Mouse (Mus musculus): ENCODE results near the gene H2-M5.
"Not testable (repeated sequence)": the region's sequence is repeated elsewhere in the genome, so short reads cannot be mapped to it uniquely, and the experiment has no call there.

H2-M5 gene

GRCm38 (mm10) chr17:36989437-36989836 is at the start of gene H2-M5:
Gene H2-M5, minus strand, starts transcription at chr17:36989537.
- no peak for DNase-seq

- DNase-seq, result no peak
These were observed 39.8 kb upstream of the H2-M5 start for GRCm38 (mm10) chr17:37029162-37029561.

GRCm38 (mm10) chr17:37028683-37029120 is 39.4 kb upstream of the H2-M5 start:
- peak; percentile 94 for DNase-seq

GRCm38 (mm10) chr17:37028212-37028611 is 38.9 kb upstream of the H2-M5 start:
- DNase-seq, result no peak

- DNase-seq, result no peak
These were observed 38.1 kb upstream of the H2-M5 start for GRCm38 (mm10) chr17:37027486-37027885.

GRCm38 (mm10) chr17:37026425-37026824 is 37.1 kb upstream of the H2-M5 start:
- no peak for DNase-seq

- no peak for DNase-seq
These were observed 33.6 kb upstream of the H2-M5 start, which contains the start of gene Mog for GRCm38 (mm10) chr17:37022628-37023576. Gene Mog, minus strand, starts transcription at chr17:37023398.

GRCm38 (mm10) chr17:37019242-37019641 is 29.9 kb upstream of the H2-M5 start:
- DNase-seq, result not testable (repeated sequence)

GRCm38 (mm10) chr17:37018328-37018727 is 29.0 kb upstream of the H2-M5 start:
- no peak for DNase-seq

- DNase-seq, result no peak
These were observed 27.0 kb upstream of the H2-M5 start for GRCm38 (mm10) chr17:37016333-37016732.

GRCm38 (mm10) chr17:37012141-37012540 is 22.8 kb upstream of the H2-M5 start:
- no peak for DNase-seq

- no peak for DNase-seq
These were observed 22.4 kb upstream of the H2-M5 start for GRCm38 (mm10) chr17:37011719-37012118.

GRCm38 (mm10) chr17:37009460-37010042 is 20.2 kb upstream of the H2-M5 start:
- DNase-seq, result no peak

- DNase-seq, result no peak
These were observed 18.8 kb upstream of the H2-M5 start for GRCm38 (mm10) chr17:37008161-37008560.

- no peak for DNase-seq
These were observed 14.0 kb upstream of the H2-M5 start for GRCm38 (mm10) chr17:37003366-37003765.

- peak; percentile 16 for DNase-seq
These were observed 13.3 kb upstream of the H2-M5 start for GRCm38 (mm10) chr17:37002364-37003330.

GRCm38 (mm10) chr17:37000863-37001262 is 11.5 kb upstream of the H2-M5 start, which contains the start of gene Zfp57:
Gene Zfp57, plus strand, starts transcription at chr17:37001163.
- DNase-seq, result no peak

GRCm38 (mm10) chr17:36998477-36998876 is 9.1 kb upstream of the H2-M5 start:
- DNase-seq, result no peak

- peak; percentile 61 for DNase-seq
These were observed 7.8 kb upstream of the H2-M5 start for GRCm38 (mm10) chr17:36997033-36997735.

- no peak for DNase-seq
These were observed 6.1 kb upstream of the H2-M5 start for GRCm38 (mm10) chr17:36995448-36995847.

- no peak for DNase-seq
These were observed 5.2 kb upstream of the H2-M5 start for GRCm38 (mm10) chr17:36994528-36994927.

GRCm38 (mm10) chr17:36993770-36994325 is 4.5 kb upstream of the H2-M5 start:
- no peak for DNase-seq

All from cerebellum, adult 11 months (tissue).